Mouse (Mus musculus) MEL (cell line): ENCODE measurements around the gene Cox7a2. TPM values are rescaled to one million over a fixed set of nuclear protein-coding genes. Genes with fewer than 3 reads are reported as not detected.

Experiments used
- DNase-seq: peaks from one replicate; pipeline ENCODE4 v3.0.0; 2011; ENCODE audit warnings: low read depth, low spot score
- H3K27ac ChIP-seq: 2 replicates; pipeline ENCODE4 v1.5.1; 2012; ENCODE audit warnings: low read depth, mild to moderate bottlenecking, control low read depth, low read length, moderate library complexity; ENCODE audit not compliant: control insufficient read depth
- H3K27me3 ChIP-seq, 2 experiments: fragments of 150-350 bp in 1 of 2; sonication (generic) in 1 of 2; 2 replicates each; pipeline ENCODE4 v1.6.1; 2012; ENCODE audit warnings: low read length in 2 of 2, mild to moderate bottlenecking in 2 of 2, improper control_type of control experiment in 1 of 2, moderate library complexity in 1 of 2; ENCODE audit not compliant: insufficient read depth in 2 of 2, control insufficient read depth in 1 of 2
- H3K36me3 ChIP-seq, 2 experiments: 2 replicates each; pipeline ENCODE4 v1.6.1; 2012 to 2014; ENCODE audit warnings: low read length in 2 of 2, improper control_type of control experiment in 1 of 2, inconsistent platforms in 1 of 2, mild to moderate bottlenecking in 1 of 2; ENCODE audit not compliant: insufficient read depth in 2 of 2, control insufficient read depth in 1 of 2
- H3K4me1 ChIP-seq, 2 experiments: fragments of 150-350 bp in 1 of 2; sonication (generic) in 1 of 2; 2 replicates each; pipeline ENCODE4 v1.6.1; 2012; ENCODE audit warnings: low read length in 2 of 2, improper control_type of control experiment in 1 of 2, mild to moderate bottlenecking in 1 of 2; ENCODE audit not compliant: insufficient read depth in 2 of 2, control insufficient read depth in 1 of 2
- H3K4me3 ChIP-seq, 2 experiments: fragments of 150-350 bp in 1 of 2; sonication (generic) in 1 of 2; 2 replicates each; pipeline ENCODE4 v1.5.1; 2012; ENCODE audit warnings: low read depth in 2 of 2, low read length in 2 of 2, mild to moderate bottlenecking in 2 of 2, moderate library complexity in 2 of 2, control low read depth in 1 of 2, improper control_type of control experiment in 1 of 2; ENCODE audit not compliant: control insufficient read depth in 1 of 2, insufficient read depth in 1 of 2
- H3K79me2 ChIP-seq: 2 replicates; pipeline ENCODE4 v1.6.1; 2012; ENCODE audit warnings: mild to moderate bottlenecking, low read length, moderate library complexity; ENCODE audit not compliant: control insufficient read depth, poor library complexity, insufficient read depth
- H3K9ac ChIP-seq: 2 replicates; pipeline ENCODE4 v1.6.1; 2012; ENCODE audit warnings: low read depth, mild to moderate bottlenecking, control low read depth, low read length, moderate library complexity; ENCODE audit not compliant: control insufficient read depth, poor library complexity, severe bottlenecking
- H3K9me3 ChIP-seq: fragments of 150-350 bp; sonication (generic); replicated peaks from 2 replicates; pipeline ENCODE4 v1.6.1; 2012; ENCODE audit warnings: mild to moderate bottlenecking, low read length, improper control_type of control experiment, moderate library complexity; ENCODE audit not compliant: insufficient read depth
- BHLHE40 ChIP-seq: IDR thresholded peaks from 2 replicates; pipeline ENCODE4 v1.6.1; 2012; ENCODE audit warnings: low read depth, mild to moderate bottlenecking, inconsistent platforms, low read length, improper control_type of control experiment, borderline replicate concordance
- CHD1 ChIP-seq: IDR thresholded peaks from 2 replicates; pipeline ENCODE4 v1.6.1; 2012; ENCODE audit warnings: low read depth, mild to moderate bottlenecking, inconsistent platforms, low read length, improper control_type of control experiment
- CHD2 ChIP-seq: IDR thresholded peaks from 2 replicates; pipeline ENCODE4 v1.6.1; 2011; ENCODE audit warnings: low read length, improper control_type of control experiment
- CTCF ChIP-seq, 3 experiments: IDR thresholded peaks in 2 of 3; conservative IDR thresholded peaks in 1 of 3; 2 replicates each; pipeline ENCODE4 v1.5.1; 2011 to 2012; ENCODE audit warnings: low read length in 3 of 3, low read depth in 2 of 3, mild to moderate bottlenecking in 2 of 3, improper control_type of control experiment in 1 of 3, inconsistent platforms in 1 of 3, mixed read lengths in 1 of 3, moderate library complexity in 1 of 3; ENCODE audit not compliant: control insufficient read depth in 1 of 3, insufficient read depth in 1 of 3, poor library complexity in 1 of 3, severe bottlenecking in 1 of 3
- E2F4 ChIP-seq: IDR thresholded peaks from 2 replicates; pipeline ENCODE4 v1.6.1; 2011; ENCODE audit warnings: low read depth, low read length, improper control_type of control experiment, borderline replicate concordance
- ELF1 ChIP-seq: IDR thresholded peaks from 2 replicates; pipeline ENCODE4 v1.6.1; 2014; ENCODE audit warnings: low read depth, mild to moderate bottlenecking, inconsistent platforms, low read length, improper control_type of control experiment, moderate library complexity
- EP300 ChIP-seq, 2 experiments: IDR thresholded peaks; 2 replicates each; pipeline ENCODE4 v1.6.1; 2011; ENCODE audit warnings: improper control_type of control experiment in 2 of 2, low read length in 2 of 2, low read depth in 1 of 2, mild to moderate bottlenecking in 1 of 2
- ETS1 ChIP-seq: IDR thresholded peaks from 2 replicates; pipeline ENCODE4 v1.6.1; 2012; ENCODE audit warnings: low read depth, mild to moderate bottlenecking, inconsistent platforms, low read length, improper control_type of control experiment, moderate library complexity
- GABPA ChIP-seq: IDR thresholded peaks from 2 replicates; pipeline ENCODE4 v1.6.1; 2012; ENCODE audit warnings: low read depth, mild to moderate bottlenecking, inconsistent platforms, low read length, improper control_type of control experiment, moderate library complexity
- GATA1 ChIP-seq: IDR thresholded peaks from 2 replicates; pipeline ENCODE4 v1.6.1; 2011; ENCODE audit warnings: low read depth, low read length, improper control_type of control experiment
- HCFC1 ChIP-seq: IDR thresholded peaks from 2 replicates; pipeline ENCODE4 v1.6.1; 2012; ENCODE audit warnings: low read depth, mild to moderate bottlenecking, inconsistent platforms, low read length, improper control_type of control experiment, moderate library complexity
- JUND ChIP-seq: IDR thresholded peaks from 2 replicates; pipeline ENCODE4 v1.6.1; 2011; ENCODE audit warnings: low read depth, mild to moderate bottlenecking, improper control_type of control experiment, low read length
- KAT2A ChIP-seq: conservative IDR thresholded peaks from 2 replicates; pipeline ENCODE4 v1.6.1; 2012; ENCODE audit warnings: low read depth, low read length, improper control_type of control experiment, inconsistent platforms
- MAFK ChIP-seq: IDR thresholded peaks from 2 replicates; pipeline ENCODE4 v1.6.1; 2011; ENCODE audit warnings: low read depth, mild to moderate bottlenecking, low read length, improper control_type of control experiment, borderline replicate concordance
- MAX ChIP-seq: IDR thresholded peaks from 2 replicates; pipeline ENCODE4 v1.6.1; 2011; ENCODE audit warnings: low read length, improper control_type of control experiment
- MAZ ChIP-seq: IDR thresholded peaks from 2 replicates; pipeline ENCODE4 v1.6.1; 2012; ENCODE audit warnings: low read depth, mild to moderate bottlenecking, inconsistent platforms, low read length, improper control_type of control experiment
- MEF2A ChIP-seq: IDR thresholded peaks from 2 replicates; pipeline ENCODE4 v1.6.1; 2014; ENCODE audit warnings: low read depth, mild to moderate bottlenecking, inconsistent platforms, low read length, improper control_type of control experiment; ENCODE audit not compliant: poor library complexity, insufficient replicate concordance, severe bottlenecking; ENCODE audit errors: extremely low read depth
- MXI1 ChIP-seq: IDR thresholded peaks from 2 replicates; pipeline ENCODE4 v1.6.1; 2011; ENCODE audit warnings: mild to moderate bottlenecking, low read depth, low read length, improper control_type of control experiment
- MYB ChIP-seq: IDR thresholded peaks from 2 replicates; pipeline ENCODE4 v1.6.1; 2011; ENCODE audit warnings: mild to moderate bottlenecking, low read depth, low read length, improper control_type of control experiment
- MYC ChIP-seq: IDR thresholded peaks from 2 replicates; pipeline ENCODE4 v1.6.1; 2011; ENCODE audit warnings: low read depth, mild to moderate bottlenecking, low read length, improper control_type of control experiment, moderate library complexity
- NELFE ChIP-seq: IDR thresholded peaks from 2 replicates; pipeline ENCODE4 v1.6.1; 2011; ENCODE audit warnings: low read depth, low read length, improper control_type of control experiment
- NRF1 ChIP-seq: IDR thresholded peaks from 2 replicates; pipeline ENCODE4 v1.6.1; 2014; ENCODE audit warnings: low read depth, mild to moderate bottlenecking, inconsistent platforms, low read length, improper control_type of control experiment, moderate library complexity; ENCODE audit not compliant: poor library complexity, insufficient read depth, severe bottlenecking
- POLR2A ChIP-seq, 2 experiments: IDR thresholded peaks; 2 replicates each; pipeline ENCODE4 v1.6.1; 2011 to 2012; ENCODE audit warnings: low read length in 2 of 2, mild to moderate bottlenecking in 2 of 2, control low read depth in 1 of 2, improper control_type of control experiment in 1 of 2, low read depth in 1 of 2, moderate library complexity in 1 of 2; ENCODE audit not compliant: control insufficient read depth in 1 of 2, insufficient read depth in 1 of 2, poor library complexity in 1 of 2
- POLR2AphosphoS2 ChIP-seq: IDR thresholded peaks from 2 replicates; pipeline ENCODE4 v1.6.1; 2011; ENCODE audit warnings: low read length, improper control_type of control experiment
- RAD21 ChIP-seq: IDR thresholded peaks from 2 replicates; pipeline ENCODE4 v1.6.1; 2011; ENCODE audit warnings: mild to moderate bottlenecking, low read depth, low read length, improper control_type of control experiment
- RCOR1 ChIP-seq: IDR thresholded peaks from 2 replicates; pipeline ENCODE4 v1.6.1; 2012; ENCODE audit warnings: low read depth, mild to moderate bottlenecking, inconsistent platforms, low read length, improper control_type of control experiment
- SIN3A ChIP-seq: IDR thresholded peaks from 2 replicates; pipeline ENCODE4 v1.6.1; 2012; ENCODE audit warnings: low read length, improper control_type of control experiment, inconsistent platforms
- SMC3 ChIP-seq: IDR thresholded peaks from 2 replicates; pipeline ENCODE4 v1.6.1; 2011; ENCODE audit warnings: low read depth, low read length, improper control_type of control experiment
- TAL1 ChIP-seq: IDR thresholded peaks from 2 replicates; pipeline ENCODE4 v1.6.1; 2012; ENCODE audit warnings: mild to moderate bottlenecking, inconsistent platforms, low read length, moderate library complexity, mixed read lengths
- TBP ChIP-seq: IDR thresholded peaks from 2 replicates; pipeline ENCODE4 v1.8.0; 2011; ENCODE audit warnings: low read depth, low read length, improper control_type of control experiment
- TCF12 ChIP-seq: IDR thresholded peaks from 2 replicates; pipeline ENCODE4 v1.6.1; 2014; ENCODE audit warnings: low read depth, mild to moderate bottlenecking, inconsistent platforms, low read length, improper control_type of control experiment, moderate library complexity
- UBTF ChIP-seq: IDR thresholded peaks from 2 replicates; pipeline ENCODE4 v1.6.1; 2012; ENCODE audit warnings: low read depth, mild to moderate bottlenecking, inconsistent platforms, low read length, improper control_type of control experiment, moderate library complexity, borderline replicate concordance; ENCODE audit not compliant: insufficient read depth
- USF1 ChIP-seq: IDR thresholded peaks from 2 replicates; pipeline ENCODE4 v1.6.1; 2014; ENCODE audit warnings: low read depth, mild to moderate bottlenecking, inconsistent platforms, low read length, improper control_type of control experiment, moderate library complexity
- USF2 ChIP-seq, 2 experiments: IDR thresholded peaks; 2 replicates each; pipeline ENCODE4 v1.6.1; 2011 to 2012; ENCODE audit warnings: improper control_type of control experiment in 2 of 2, low read length in 2 of 2, borderline replicate concordance in 1 of 2, inconsistent platforms in 1 of 2, low read depth in 1 of 2, mild to moderate bottlenecking in 1 of 2; ENCODE audit not compliant: insufficient read depth in 1 of 2
- ZC3H11A ChIP-seq: IDR thresholded peaks from 2 replicates; pipeline ENCODE4 v1.6.1; 2012; ENCODE audit warnings: low read depth, mild to moderate bottlenecking, inconsistent platforms, low read length, improper control_type of control experiment
- ZKSCAN1 ChIP-seq: IDR thresholded peaks from 2 replicates; pipeline ENCODE4 v1.6.1; 2012; ENCODE audit warnings: low read depth, mild to moderate bottlenecking, inconsistent platforms, low read length, improper control_type of control experiment, moderate library complexity
- ZMIZ1 ChIP-seq: IDR thresholded peaks from 2 replicates; pipeline ENCODE4 v1.6.1; 2012; ENCODE audit warnings: low read depth, mild to moderate bottlenecking, inconsistent platforms, low read length, improper control_type of control experiment, moderate library complexity
- ZNF384 ChIP-seq: IDR thresholded peaks from 2 replicates; pipeline ENCODE4 v1.6.1; 2012; ENCODE audit warnings: low read depth, mild to moderate bottlenecking, inconsistent platforms, low read length, improper control_type of control experiment
- polyA plus RNA-seq, 2 experiments: library from polyadenylated mRNA; stranded (reverse) in 1 of 2; unstranded in 1 of 2; fragments of >175 nt in 1 of 2; fragments of >200 nt in 1 of 2; gene quantifications; 2 replicates each; pipeline versions ENCODE4 v1.2.1 to v1.2.4; 2012; ENCODE audit warnings: low replicate concordance in 2 of 2, low read depth in 1 of 2; ENCODE audit not compliant: insufficient read length in 2 of 2, insufficient read depth in 1 of 2, missing spikeins in 1 of 2
- total RNA-seq: library from RNA; depleted of rRNA; stranded (reverse); fragments of 300-350 nt; gene quantifications from 2 replicates; pipeline ENCODE4 v1.2.3, GENCODE M21; 2012

Gene Cox7a2
- total and polyA plus RNA-seq, 3 experiments, result 381 to 393 TPM; not detected in 1

DNA sequence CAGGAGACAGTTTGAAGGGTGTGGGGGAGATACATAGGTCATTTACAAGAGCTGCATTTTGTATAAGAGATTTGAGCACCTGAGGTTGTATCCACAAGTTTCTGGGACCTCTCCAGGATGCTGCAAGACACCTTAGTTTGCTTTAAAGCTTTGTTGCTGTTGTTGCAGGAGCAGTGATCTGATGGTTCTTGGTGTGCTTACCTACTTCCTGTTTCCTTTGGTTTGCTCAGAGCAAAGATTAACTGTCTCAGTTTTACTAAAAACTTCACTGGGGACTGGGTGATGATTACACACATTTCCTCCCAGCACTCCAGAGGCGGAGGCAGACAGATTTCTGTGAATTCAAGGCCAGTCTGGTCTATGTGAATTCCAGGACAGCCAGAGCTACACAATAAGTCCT lies 35.4 kb upstream of the Cox7a2 start:
- Histone ChIP-seq H3K4me1 (peaks cover 9 to 10% of the 10 kb centered on the region in 2 experiments), H3K27me3 (no peaks in the 10 kb centered on the region), H3K4me3 (peak overlapping the region in 1 of 2 experiments; percentile 97; a peak in 2 of 4 replicates), H3K27ac (peak overlapping the region; percentile 61), H3K9me3 (no peaks in the 10 kb centered on the region), H3K36me3 (peaks cover 0 to 30% of the 10 kb centered on the region in 2 experiments; a peak in 2 of 4 replicates), H3K9ac (peak overlapping the region; percentile 40), H3K79me2 (peaks cover 23% of the 10 kb centered on the region)
- DNase-seq, result peak; percentile 72
- TF ChIP-seq MYB, result no peak
- no peak for TF ChIP-seq SMC3
- TF ChIP-seq CTCF (IDR thresholded peaks at IDR 0.05 in 2 of 3, conservative IDR thresholded peaks at IDR 0.05 in 1 of 3; ENCODE audit: control insufficient read depth in 1 of 3, insufficient read depth in 1 of 3, low read depth in 2 of 3, low read length in 3 of 3, poor library complexity in 1 of 3, severe bottlenecking in 1 of 3), result no peak
- no peak for TF ChIP-seq MAZ
- no peak; the same call in 1 of the 2 replicates for TF ChIP-seq SIN3A
- TF ChIP-seq ZKSCAN1, result no peak
- no peak for TF ChIP-seq MEF2A
- peak; percentile 62 for TF ChIP-seq TBP
- TF ChIP-seq HCFC1, result peak; percentile 46; the same call in 1 of the 2 replicates
- TF ChIP-seq UBTF, result no peak
- no peak for TF ChIP-seq ZNF384
- TF ChIP-seq MXI1, result no peak
- TF ChIP-seq EP300 (IDR thresholded peaks at IDR 0.05; ENCODE audit: low read depth in 1 of 2, low read length in 2 of 2), result peak in 1 of 2 experiments; percentile 23; a peak in 1 of 4 replicates
- TF ChIP-seq KAT2A, result no peak
- no peak for TF ChIP-seq TAL1
- TF ChIP-seq JUND, result no peak
- no peak for TF ChIP-seq BHLHE40
- TF ChIP-seq NRF1, result no peak
- peak; percentile 33; the same call in 1 of the 2 replicates for TF ChIP-seq NELFE
- peak in 1 of 2 experiments; percentile 46; a peak in 2 of 4 replicates for TF ChIP-seq POLR2A (IDR thresholded peaks at IDR 0.05; ENCODE audit: control insufficient read depth in 1 of 2, insufficient read depth in 1 of 2, low read depth in 1 of 2, low read length in 2 of 2, poor library complexity in 1 of 2)
- TF ChIP-seq RAD21, result no peak
- TF ChIP-seq ZMIZ1, result no peak
- no peak for TF ChIP-seq MAFK
- TF ChIP-seq GATA1, result peak; percentile 13; the same call in 1 of the 2 replicates
- peak; percentile 73 for TF ChIP-seq ELF1
- TF ChIP-seq TCF12, result peak; percentile 37; the same call in 1 of the 2 replicates
- TF ChIP-seq CHD1, result no peak
- TF ChIP-seq MYC, result no peak
- TF ChIP-seq E2F4, result no peak
- no peak for TF ChIP-seq POLR2AphosphoS2
- TF ChIP-seq USF1, result no peak
- no peak for TF ChIP-seq CHD2
- TF ChIP-seq ETS1, result no peak; the same call in 1 of the 2 replicates
- no peak for TF ChIP-seq ZC3H11A
- no peak for TF ChIP-seq MAX
- TF ChIP-seq GABPA, result no peak
- no peak for TF ChIP-seq USF2 (IDR thresholded peaks at IDR 0.05; ENCODE audit: borderline replicate concordance in 1 of 2, insufficient read depth in 1 of 2, low read depth in 1 of 2, low read length in 2 of 2)
- TF ChIP-seq RCOR1, result no peak; the same call in 1 of the 2 replicates
